Mouse (Mus musculus) CH12.LX (cell line): ENCODE results near the gene Calhm2. TPM values are rescaled to one million over a fixed set of nuclear protein-coding genes. Genes with fewer than 3 reads are reported as not detected.

Source experiments
- DNase-seq: peaks from one replicate; pipeline ENCODE4 v3.0.0-alpha.2; 2013; ENCODE audit errors: extremely low read depth
- H3K27ac ChIP-seq: 2 replicates; pipeline ENCODE4 v1.5.1; 2012; ENCODE audit warnings: low read depth, mild to moderate bottlenecking, control low read depth, moderate library complexity; ENCODE audit not compliant: insufficient read depth
- H3K27me3 ChIP-seq: replicated peaks from 2 replicates; pipeline ENCODE3; 2012; ENCODE audit warnings: inconsistent platforms
- H3K36me3 ChIP-seq, 2 experiments: replicated peaks in 1 of 2; 2 replicates each; pipeline versions ENCODE3 to v1.6.1; 2012; ENCODE audit warnings: inconsistent platforms in 1 of 2, low read length in 1 of 2, mild to moderate bottlenecking in 1 of 2, mixed read lengths in 1 of 2, moderate library complexity in 1 of 2; ENCODE audit not compliant: control insufficient read depth in 1 of 2, insufficient read depth in 1 of 2
- H3K4me1 ChIP-seq, 2 experiments: 2 replicates each; pipeline ENCODE4 v1.6.1; 2012; ENCODE audit warnings: inconsistent platforms in 1 of 2, moderate library complexity in 1 of 2; ENCODE audit not compliant: insufficient read depth in 2 of 2, control insufficient read depth in 1 of 2
- H3K4me2 ChIP-seq: 2 replicates; pipeline ENCODE4 v1.6.1; 2012; ENCODE audit warnings: low read depth, mild to moderate bottlenecking, control low read depth; ENCODE audit not compliant: poor library complexity, insufficient read depth, severe bottlenecking
- H3K4me3 ChIP-seq, 3 experiments: fragments of 150-350 bp in 1 of 3; sonication (generic) in 1 of 3; replicated peaks in 1 of 3; 2 replicates each; pipeline versions ENCODE3 to v1.5.1; 2011 to 2012; ENCODE audit warnings: low read depth in 2 of 3, low read length in 2 of 3, mild to moderate bottlenecking in 2 of 3, moderate library complexity in 2 of 3, control low read depth in 1 of 3, improper control_type of control experiment in 1 of 3, inconsistent platforms in 1 of 3, mixed read lengths in 1 of 3; ENCODE audit not compliant: poor library complexity in 1 of 3
- H3K79me2 ChIP-seq: replicated peaks from 2 replicates; pipeline ENCODE4 v1.6.1; 2012; ENCODE audit warnings: mild to moderate bottlenecking, moderate library complexity; ENCODE audit not compliant: control insufficient read depth, poor library complexity, insufficient read depth, severe bottlenecking; ENCODE audit errors: extremely low read depth
- H3K9ac ChIP-seq: 2 replicates; pipeline ENCODE4 v1.6.1; 2012; ENCODE audit warnings: low read depth, mild to moderate bottlenecking, control low read depth, moderate library complexity; ENCODE audit not compliant: insufficient read depth
- H3K9me3 ChIP-seq: replicated peaks from 2 replicates; pipeline ENCODE3; 2012; ENCODE audit warnings: low read length, inconsistent platforms, mixed read lengths
- BHLHE40 ChIP-seq: IDR thresholded peaks from 2 replicates; pipeline ENCODE4 v1.6.1; 2011; ENCODE audit warnings: mild to moderate bottlenecking, low read depth, low read length, improper control_type of control experiment
- CHD2 ChIP-seq: IDR thresholded peaks from 2 replicates; pipeline ENCODE4 v1.6.1; 2011; ENCODE audit warnings: low read length, improper control_type of control experiment
- CTCF ChIP-seq, 2 experiments: IDR thresholded peaks in 1 of 2; conservative IDR thresholded peaks in 1 of 2; 2 replicates each; pipeline ENCODE4 v1.5.1; 2011 to 2012; ENCODE audit warnings: low read depth in 2 of 2, low read length in 2 of 2, improper control_type of control experiment in 1 of 2, inconsistent platforms in 1 of 2, mild to moderate bottlenecking in 1 of 2, moderate library complexity in 1 of 2
- E2F4 ChIP-seq: IDR thresholded peaks from 2 replicates; pipeline ENCODE4 v1.6.1; 2011; ENCODE audit warnings: low read depth, low read length, improper control_type of control experiment; ENCODE audit not compliant: insufficient replicate concordance
- EP300 ChIP-seq: IDR thresholded peaks from 2 replicates; pipeline ENCODE4 v1.6.1; 2011; ENCODE audit warnings: low read length, improper control_type of control experiment
- JUN ChIP-seq: IDR thresholded peaks from 2 replicates; pipeline ENCODE4 v1.6.1; 2011; ENCODE audit warnings: low read depth, mild to moderate bottlenecking, low read length, improper control_type of control experiment, moderate library complexity; ENCODE audit not compliant: insufficient read depth
- JUND ChIP-seq: conservative IDR thresholded peaks from 2 replicates; pipeline ENCODE4 v1.6.1; 2011; ENCODE audit warnings: low read depth, low read length, improper control_type of control experiment
- KAT2A ChIP-seq: IDR thresholded peaks from 2 replicates; pipeline ENCODE4 v1.6.1; 2012; ENCODE audit warnings: low read length, improper control_type of control experiment, inconsistent platforms; ENCODE audit not compliant: insufficient replicate concordance
- MAX ChIP-seq: IDR thresholded peaks from 2 replicates; pipeline ENCODE4 v1.6.1; 2011; ENCODE audit warnings: low read length, improper control_type of control experiment
- MAZ ChIP-seq: IDR thresholded peaks from 2 replicates; pipeline ENCODE4 v1.6.1; 2012; ENCODE audit warnings: low read depth, mild to moderate bottlenecking, inconsistent platforms, low read length, improper control_type of control experiment, moderate library complexity
- MEF2A ChIP-seq: IDR thresholded peaks from 2 replicates; pipeline ENCODE4 v1.6.1; 2014; ENCODE audit warnings: low read depth, mild to moderate bottlenecking, inconsistent platforms, low read length, improper control_type of control experiment, borderline replicate concordance
- MXI1 ChIP-seq: IDR thresholded peaks from 2 replicates; pipeline ENCODE4 v1.6.1; 2011; ENCODE audit warnings: mild to moderate bottlenecking, low read depth, low read length, improper control_type of control experiment
- MYC ChIP-seq: IDR thresholded peaks from 2 replicates; pipeline ENCODE4 v1.6.1; 2011; ENCODE audit warnings: low read depth, mild to moderate bottlenecking, improper control_type of control experiment, low read length
- PAX5 ChIP-seq: IDR thresholded peaks from 2 replicates; pipeline ENCODE4 v1.6.1; 2012; ENCODE audit warnings: low read length, inconsistent platforms, mixed read lengths
- POLR2AphosphoS2 ChIP-seq: IDR thresholded peaks from 2 replicates; pipeline ENCODE4 v1.6.1; 2011; ENCODE audit warnings: low read depth, low read length, improper control_type of control experiment
- RAD21 ChIP-seq: IDR thresholded peaks from 2 replicates; pipeline ENCODE4 v1.6.1; 2011; ENCODE audit warnings: low read depth, mild to moderate bottlenecking, low read length, improper control_type of control experiment, moderate library complexity
- SIN3A ChIP-seq: IDR thresholded peaks from 2 replicates; pipeline ENCODE4 v1.6.1; 2012; ENCODE audit warnings: low read length, improper control_type of control experiment, inconsistent platforms
- TBP ChIP-seq: conservative IDR thresholded peaks from 2 replicates; pipeline ENCODE4 v1.6.1; 2011; ENCODE audit warnings: low read depth, low read length, improper control_type of control experiment
- TCF12 ChIP-seq: IDR thresholded peaks from 2 replicates; pipeline ENCODE4 v1.6.1; 2014; ENCODE audit warnings: low read depth, mild to moderate bottlenecking, inconsistent platforms, low read length, improper control_type of control experiment
- USF2 ChIP-seq: conservative IDR thresholded peaks from 2 replicates; pipeline ENCODE4 v1.6.1; 2011; ENCODE audit warnings: low read depth, low read length, improper control_type of control experiment
- ZC3H11A ChIP-seq: IDR thresholded peaks from 2 replicates; pipeline ENCODE4 v1.6.1; 2012; ENCODE audit warnings: low read depth, mild to moderate bottlenecking, inconsistent platforms, low read length, improper control_type of control experiment
- ZMIZ1 ChIP-seq: IDR thresholded peaks from 2 replicates; pipeline ENCODE4 v1.6.1; 2012; ENCODE audit warnings: low read depth, mild to moderate bottlenecking, inconsistent platforms, low read length, improper control_type of control experiment
- ZNF384 ChIP-seq: IDR thresholded peaks from 2 replicates; pipeline ENCODE4 v1.6.1; 2012; ENCODE audit warnings: low read depth, low read length, improper control_type of control experiment, inconsistent platforms
- dilution Hi-C: fragments of 300-500 bp; cut with MboI; formaldehyde crosslinking; loops from 2 replicates; pipeline ENCODE4 v1.14.3; 2020; ENCODE audit warnings: low sequenced_read_pairs; ENCODE audit not compliant: extremely low pct_unique_long_range_greater_than_20kb, extremely low pct_ligation_motif_present
- in situ Hi-C: fragments of 300-500 bp; cut with MboI; formaldehyde crosslinking; loops from 3 replicates; pipeline ENCODE4 v1.14.3; 2019; ENCODE audit warnings: low sequenced_read_pairs, low pct_ligation_motif_present, low pct_unique_long_range_greater_than_20kb, mixed read lengths
- polyA plus RNA-seq: library from polyadenylated mRNA; unstranded; fragments of >175 nt; gene quantifications from 2 replicates; pipeline ENCODE4 v1.2.1, GENCODE M21; 2012; ENCODE audit warnings: low read depth; ENCODE audit not compliant: insufficient read length
- total RNA-seq, 2 experiments: library from RNA; depleted of rRNA; stranded (reverse); fragments of 300-350 nt in 1 of 2; fragments of >200 nt in 1 of 2; gene quantifications; 2 replicates each; pipeline ENCODE4 v1.2.3; 2012 to 2014

Calhm2 gene
- total and polyA plus RNA-seq, 3 experiments: 6.3 to 10.4 (median 10.1) TPM

DNA sequence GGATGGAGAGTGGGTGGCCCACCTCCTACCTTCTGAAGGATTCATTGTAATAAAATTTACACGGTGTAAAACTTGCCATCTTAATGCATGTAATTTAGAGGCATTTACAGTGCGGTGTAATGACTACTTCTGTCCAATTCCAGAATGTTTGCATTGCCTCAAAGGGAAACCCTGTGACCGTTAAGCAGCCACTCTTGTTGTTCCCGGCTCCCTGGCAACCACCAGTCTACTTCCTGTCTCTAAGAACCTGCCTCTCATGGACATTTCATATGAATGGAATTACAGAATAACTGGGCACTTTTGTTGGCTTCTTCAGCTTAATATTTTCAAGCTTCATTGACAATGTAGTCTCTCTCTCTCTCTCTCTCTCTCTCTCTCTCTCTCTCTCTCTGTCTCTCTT, 46.6 kb upstream of the Calhm2 start:
- DNase-seq: no peak
- in situ Hi-C loops: no loop called here
- TF ChIP-seq PAX5 (no peak), MAZ (no peak), MYC (no peak), JUN (no peak), ZNF384 (no peak), KAT2A (no peak), TBP (no peak), MEF2A (no peak), POLR2AphosphoS2 (no peak)
- TF ChIP-seq, all 38 proteins: peak for 0
- H3K4me1 ChIP-seq: peaks cover 0 to 6% of the 10 kb centered on the region in 2 experiments; a peak in 2 of 4 replicates
- no peak overlapping the region for H3K4me3 ChIP-seq
- peaks cover 68% of the 10 kb centered on the region for H3K27me3 ChIP-seq
- H3K9me3 ChIP-seq: peaks cover 17% of the 10 kb centered on the region
- no peak overlapping the region for H3K4me2 ChIP-seq
- H3K9ac ChIP-seq: no peak overlapping the region
- dilution Hi-C loops: no loop called here
- no peaks in the 10 kb centered on the region for H3K79me2 ChIP-seq
- no peak overlapping the region for H3K27ac ChIP-seq
- H3K36me3 ChIP-seq: no peaks in the 10 kb centered on the region

- in situ Hi-C loops: no loop called here
- dilution Hi-C loops: no loop called here
Measured at GRCm38 (mm10) chr19:47184221-47184620, 46.1 kb upstream of the Calhm2 start.

GRCm38 (mm10) chr19:47180011-47180410, 41.9 kb upstream of the Calhm2 start:
- H3K4me3 ChIP-seq: no peak overlapping the region
- H3K27me3 ChIP-seq: peaks cover 78% of the 10 kb centered on the region
- peaks cover 28% of the 10 kb centered on the region for H3K9me3 ChIP-seq
- H3K36me3 ChIP-seq: no peaks in the 10 kb centered on the region
- H3K4me2 ChIP-seq: no peak overlapping the region
- no peak for DNase-seq
- H3K4me1 ChIP-seq: peaks cover 5 to 22% of the 10 kb centered on the region in 2 experiments
- no peak for TF ChIP-seq MYC
- TF ChIP-seq USF2: no peak
- no peak for TF ChIP-seq SIN3A
- TF ChIP-seq ZMIZ1: no peak
- TF ChIP-seq MXI1: no peak
- TF ChIP-seq BHLHE40: no peak
- TF ChIP-seq TCF12: no peak
- no peak for TF ChIP-seq JUND
- TF ChIP-seq PAX5: no peak
- no peak for TF ChIP-seq EP300
- TF ChIP-seq ZC3H11A: no peak
- TF ChIP-seq CHD2: no peak
- no peak for TF ChIP-seq JUN
- TF ChIP-seq E2F4: no peak
- no peak for TF ChIP-seq RAD21
- TF ChIP-seq TBP: no peak
- no peak for TF ChIP-seq POLR2AphosphoS2
- TF ChIP-seq, all 38 proteins: peak for 0
- H3K27ac ChIP-seq: no peak overlapping the region
- no peak overlapping the region for H3K9ac ChIP-seq
- dilution Hi-C loops: no loop called here
- H3K79me2 ChIP-seq: no peaks in the 10 kb centered on the region
- in situ Hi-C loops: no loop called here

More at GRCm38 (mm10) chr19:47184221-47184620, 46.1 kb upstream of the Calhm2 start:
- no peaks in the 10 kb centered on the region for H3K36me3 ChIP-seq
- no peak overlapping the region for H3K4me3 ChIP-seq
- no peak for TF ChIP-seq CTCF (conservative IDR thresholded peaks at IDR 0.05 in 1 of 2, IDR thresholded peaks at IDR 0.05 in 1 of 2; ENCODE audit: low read depth in 2 of 2, low read length in 2 of 2)
- no peak for TF ChIP-seq SIN3A
- TF ChIP-seq MAX: no peak
- TF ChIP-seq ZMIZ1: no peak
- peaks cover 21% of the 10 kb centered on the region for H3K9me3 ChIP-seq
- H3K4me1 ChIP-seq: peaks cover 5 to 11% of the 10 kb centered on the region in 2 experiments
- no peaks in the 10 kb centered on the region for H3K79me2 ChIP-seq
- no peak for DNase-seq
- no peak overlapping the region for H3K27ac ChIP-seq
- H3K4me2 ChIP-seq: no peak overlapping the region
- peaks cover 73% of the 10 kb centered on the region for H3K27me3 ChIP-seq
- no peak overlapping the region for H3K9ac ChIP-seq
